Mouse (Mus musculus) heart, adult 2 months (tissue): ENCODE data around the gene Inpp5e.

Experiments
- EP300 ChIP-seq: fragments of 200-500 bp; IDR thresholded peaks from 2 replicates; pipeline ENCODE4 v1.6.1; 2011; ENCODE audit warnings: low read depth, low read length, control low read depth; ENCODE audit not compliant: insufficient read depth
- POLR2A ChIP-seq: fragments of 200-500 bp; IDR thresholded peaks from 2 replicates; pipeline ENCODE4 v1.6.1; 2011; ENCODE audit warnings: mild to moderate bottlenecking, low read depth, low read length, control low read depth; ENCODE audit not compliant: insufficient read depth

DNA sequence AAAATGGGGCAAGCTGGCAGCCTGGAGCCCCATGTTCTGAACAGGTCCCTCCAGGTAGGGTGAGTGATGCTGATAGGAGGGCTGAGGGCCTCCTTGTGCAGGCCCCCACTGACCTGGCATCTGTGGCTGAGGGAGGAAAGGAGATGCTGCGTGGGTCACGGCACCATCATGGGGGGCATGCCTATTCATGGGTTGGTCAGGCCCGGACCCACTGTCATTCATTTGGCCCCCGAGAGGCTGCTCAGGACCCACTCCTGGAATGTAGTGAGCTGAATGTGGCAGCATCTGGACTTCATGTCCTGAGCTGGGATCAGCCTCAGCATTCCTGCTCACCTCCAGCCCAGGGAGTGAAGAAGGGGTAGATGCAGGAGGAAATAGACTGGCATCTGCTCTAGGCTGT, 32.3 kb upstream of the Inpp5e start:
- TF ChIP-seq POLR2A = no peak
- no peak for TF ChIP-seq EP300
